Mouse (Mus musculus) urinary bladder, adult 2 months (tissue): ENCODE measurements around the gene Etv5. TPM values are rescaled to one million over a fixed set of nuclear protein-coding genes. Genes with fewer than 3 reads are reported as not detected.

Experiments used
- DNase-seq: peaks from one replicate; pipeline ENCODE4 v3.0.0; 2022; ENCODE audit warnings: low spot score
- polyA plus RNA-seq: library from polyadenylated mRNA; depleted of rRNA; stranded (reverse); fragments of >200 nt; gene quantifications from 2 replicates; pipeline ENCODE4 v1.2.3, GENCODE M21; 2012; rRNA removed

The Etv5 gene
- polyA plus RNA-seq, 1 experiment: 15.9 TPM

DNA sequence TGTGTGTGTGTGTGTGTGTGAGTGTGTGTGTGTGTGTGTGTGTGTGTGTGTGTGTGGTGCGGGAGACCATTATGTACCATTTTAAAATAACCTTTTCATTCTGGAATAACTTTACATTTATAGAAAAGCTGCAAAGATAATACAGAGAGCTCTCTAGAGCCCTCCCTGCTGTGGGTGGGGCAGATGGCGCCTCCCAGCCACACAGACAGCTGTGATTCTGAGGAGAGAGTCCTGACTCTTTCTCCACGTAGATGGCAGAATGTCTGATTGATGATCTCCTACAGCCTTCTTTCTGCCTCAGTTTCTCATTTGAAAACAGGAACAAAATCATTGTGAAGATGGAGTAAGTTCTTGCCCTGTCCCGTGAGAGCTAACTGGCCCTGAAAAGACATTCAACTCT lies 91.5 kb downstream of the Etv5 start:
- DNase-seq: no peak

- DNase-seq: no peak
Measured at GRCm38 (mm10) chr16:22341236-22341671, 98.3 kb downstream of the Etv5 start.

GRCm38 (mm10) chr16:22335781-22336180 lies 103.7 kb downstream of the Etv5 start:
- no peak for DNase-seq

Other genes starting within 250 kb of the Etv5 start
- 78.6 and 86.4 TPM in 2 replicates for gene Tra2b, start 173.7 kb downstream of the Etv5 start, polyA plus RNA-seq
- gene Dgkg, start 217.5 kb upstream of the Etv5 start, polyA plus RNA-seq: 0.52 and 0.81 TPM in 2 replicates